Comparison of ENCODE assay signal across 8 mouse cellular contexts in the genomic region with DNA sequence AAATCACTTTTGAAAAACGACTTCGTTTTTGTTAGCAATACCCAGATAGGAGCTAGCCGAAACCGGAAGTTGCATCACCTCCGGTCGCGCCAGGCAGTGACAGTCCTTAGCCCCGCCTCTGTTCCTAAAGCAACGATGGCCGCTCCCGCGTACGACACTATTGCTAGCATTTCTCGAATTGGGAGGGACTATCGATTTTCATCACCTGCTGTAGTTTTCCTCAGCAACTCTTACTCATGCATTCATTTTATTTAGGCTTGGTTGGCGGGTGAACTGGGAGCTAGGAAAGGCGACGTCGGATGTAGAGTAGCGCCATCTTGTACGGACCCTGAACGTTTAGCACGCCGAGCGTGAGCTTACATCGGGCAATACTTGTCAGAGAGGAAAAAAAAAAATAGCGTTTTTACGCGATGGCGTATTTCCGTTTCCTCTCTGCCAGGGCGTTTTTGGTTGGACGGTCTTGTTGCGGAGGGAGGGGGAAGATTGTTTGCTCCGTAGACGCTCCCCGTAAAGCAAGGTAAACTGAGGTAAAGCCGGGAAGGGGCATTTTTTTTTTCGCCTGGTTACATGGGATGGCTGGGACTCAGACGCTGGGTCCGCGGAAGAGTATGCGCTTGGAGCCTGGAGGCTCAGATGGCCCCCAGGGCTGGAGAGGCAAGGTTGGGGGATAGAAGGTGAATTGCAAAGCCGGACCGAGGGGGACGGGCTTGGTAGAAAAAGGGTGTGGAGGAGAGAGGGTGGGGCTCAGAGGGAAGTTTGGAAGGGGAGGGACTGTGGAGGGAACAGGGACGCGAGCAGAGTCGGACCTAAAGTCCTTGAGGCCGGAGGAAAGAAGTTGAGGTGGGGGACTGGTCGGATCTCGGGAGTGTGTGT. TPM values are rescaled to one million over a fixed set of nuclear protein-coding genes. Genes with fewer than 3 reads are reported as not detected.
DNase-seq lines count a peak whose midpoint lies in the region; ATAC-seq lines count a peak whose summit lies in the region.

A gene (minus strand): TSS at position 64 of the 873 bp plus-strand sequence.
A gene (plus strand): TSS at position 449 of the 873 bp plus-strand sequence.

- no peaks in the 10 kb centered on the region for H3K9me3 ChIP-seq in heart, embryonic 13.5 days
- H3K9me3 ChIP-seq in liver, embryonic 12.5 days (replicated peaks), result no peaks in the 10 kb centered on the region
- H3K9me3 ChIP-seq in stomach, embryonic 15.5 days, result no peaks in the 10 kb centered on the region

- H3K27me3 ChIP-seq in heart, embryonic 13.5 days (replicated peaks), result no peaks in the 10 kb centered on the region
- no peaks in the 10 kb centered on the region for H3K27me3 ChIP-seq in liver, embryonic 12.5 days (replicated peaks)
- H3K27me3 ChIP-seq in stomach, embryonic 15.5 days (replicated peaks), result no peaks in the 10 kb centered on the region

- peaks cover 47% of the 10 kb centered on the region for H3K36me3 ChIP-seq in heart, embryonic 13.5 days
- H3K36me3 ChIP-seq in liver, embryonic 12.5 days, result peaks cover 57% of the 10 kb centered on the region
- H3K36me3 ChIP-seq in stomach, embryonic 15.5 days, result peaks cover 14% of the 10 kb centered on the region

- ATAC-seq in erythroid progenitor cell, adult 5-6 weeks (replicated peaks; ENCODE audit: low FRiP score, poor library complexity, severe bottlenecking), result peak; percentile 89
- ATAC-seq in heart, embryonic 13.5 days (ENCODE audit: extremely low read depth, insufficient number of reproducible peaks, low FRiP score, low TSS enrichment), result peak; percentile 82
- peak; percentile 92 for ATAC-seq in liver, embryonic 12.5 days
- ATAC-seq in stomach, embryonic 15.5 days (ENCODE audit: insufficient read depth, low FRiP score, low read depth), result peak; percentile 93

- H3K4me3 ChIP-seq in heart, embryonic 13.5 days, result peak within 1 kb of the TSS; percentile 97
- H3K4me3 ChIP-seq in liver, embryonic 12.5 days, result peak within 1 kb of the TSS; percentile 87
- peak within 1 kb of the TSS; percentile 93 for H3K4me3 ChIP-seq in stomach, embryonic 15.5 days (replicated peaks)

- H3K27ac ChIP-seq in heart, embryonic 13.5 days (replicated peaks), result peak within 1 kb of the TSS; percentile 74
- peak within 1 kb of the TSS; percentile 92 for H3K27ac ChIP-seq in liver, embryonic 12.5 days
- peak within 1 kb of the TSS; percentile 87 for H3K27ac ChIP-seq in stomach, embryonic 15.5 days

- under 1% methylated on average over 52 of the region's 52 CpGs for WGBS in heart, embryonic 13.5 days
- under 1% methylated on average over 52 of the region's 52 CpGs for WGBS in liver, embryonic 12.5 days (ENCODE audit: insufficient replicate concordance)
- WGBS in stomach, embryonic 15.5 days, result under 1% methylated on average over 52 of the region's 52 CpGs

- peak; percentile 94 for DNase-seq in CD4-positive, CD25-positive, alpha-beta regulatory T cell, adult 2 months (ENCODE audit: low read depth, low spot score)
- DNase-seq in brain, embryonic 18.5 days (ENCODE audit: low read depth, low spot score), result peak; percentile 94
- peak; percentile 94 for DNase-seq in kidney, postnatal 10 days
- DNase-seq in natural killer cell, adult 2 months (ENCODE audit: low spot score in 2 of 2), result peak; percentile 90 to 92

- H3K9ac ChIP-seq in heart, embryonic 13.5 days, result peak within 1 kb of the TSS; percentile 97
- peak within 1 kb of the TSS; percentile 90 for H3K9ac ChIP-seq in liver, embryonic 12.5 days
- H3K9ac ChIP-seq in stomach, embryonic 15.5 days, result peak within 1 kb of the TSS; percentile 79

- peaks cover 53% of the 10 kb centered on the region for H3K4me1 ChIP-seq in heart, embryonic 13.5 days
- peaks cover 55% of the 10 kb centered on the region for H3K4me1 ChIP-seq in liver, embryonic 12.5 days
- peaks cover 24% of the 10 kb centered on the region for H3K4me1 ChIP-seq in stomach, embryonic 15.5 days

- peak within 1 kb of the TSS; percentile 97 for H3K4me2 ChIP-seq in heart, embryonic 13.5 days
- peak within 1 kb of the TSS; percentile 96 for H3K4me2 ChIP-seq in liver, embryonic 12.5 days
- H3K4me2 ChIP-seq in stomach, embryonic 15.5 days, result peak within 1 kb of the TSS; percentile 88

RNA-seq across cellular contexts. Expression of the first gene that starts in this region (rescaled TPM):
- 75.3 and 80.5 TPM in 2 replicates for total RNA-seq in erythroid progenitor cell, adult 5-6 weeks (2015; ENCODE audit: low replicate concordance)
- 27.6 and 39.9 TPM in 2 replicates for total RNA-seq in erythroid progenitor cell, adult 5-6 weeks (2017; ENCODE audit: low replicate concordance)
- polyA plus RNA-seq in heart, embryonic 13.5 days (2015; fragmentation: Nextera tagmentation; extraction: Ambion mirVana), result 27.7 and 28.6 TPM in 2 replicates
- 50.1 and 50.4 TPM in 2 replicates for polyA plus RNA-seq in liver, embryonic 12.5 days (2016; fragmentation: Nextera tagmentation; extraction: Ambion mirVana)
- polyA plus RNA-seq in stomach, embryonic 15.5 days (2015; fragmentation: Nextera tagmentation; extraction: Ambion mirVana), result 37.8 and 42.6 TPM in 2 replicates

RNA-seq across cellular contexts. Expression of the second gene that starts in this region (rescaled TPM):
- 10.5 and 13.3 TPM in 2 replicates for total RNA-seq in erythroid progenitor cell, adult 5-6 weeks (2015; ENCODE audit: low replicate concordance)
- total RNA-seq in erythroid progenitor cell, adult 5-6 weeks (2017; ENCODE audit: low replicate concordance), result 19.8 and 118 TPM in 2 replicates
- polyA plus RNA-seq in heart, embryonic 13.5 days (2015; fragmentation: Nextera tagmentation; extraction: Ambion mirVana), result 24.0 and 25.3 TPM in 2 replicates
- polyA plus RNA-seq in liver, embryonic 12.5 days (2016; fragmentation: Nextera tagmentation; extraction: Ambion mirVana), result 19.8 and 19.9 TPM in 2 replicates
- 30.7 and 30.8 TPM in 2 replicates for polyA plus RNA-seq in stomach, embryonic 15.5 days (2015; fragmentation: Nextera tagmentation; extraction: Ambion mirVana)

Comparison
In these comparisons a context has a peak if more than half of its experiments do, and no peak if none do; other contexts are left out.
1. Peak in every context shown above with its lines: DNase-seq, ATAC-seq, H3K4me3 ChIP-seq and H3K27ac ChIP-seq.